ENCODE assay signal across 8 mouse cellular contexts in genomic region chr1:136346373-136347035, GRCm38 (mm10). TPM values are rescaled to one million over a fixed set of nuclear protein-coding genes. Genes with fewer than 3 reads are reported as not detected.
A peak's percentile ranks its signal among the peaks of the same experiment; 100 is the strongest.
DNase-seq lines count a peak whose midpoint lies in the region; ATAC-seq lines count a peak whose summit lies in the region.

No protein-coding gene starts in this region.

- peak; percentile 49 for DNase-seq in cerebellum, adult 9-11 months
- no peak for DNase-seq in cerebellum, postnatal 25 days
- DNase-seq in B cell, adult 2 months = peak; percentile 8 to 15
- DNase-seq in adrenal gland, postnatal 36 days = no peak
- no peak for DNase-seq in kidney, adult 18-20 months

- peak; percentile 13; the same call in 1 of the 2 replicates for ATAC-seq in limb, embryonic 13.5 days (ENCODE audit: low FRiP score, low read depth)
- peak; percentile 20; the same call in 1 of the 2 replicates for ATAC-seq in neural tube, embryonic 14.5 days (ENCODE audit: low read depth)

- H3K4me3 ChIP-seq in erythroblast, embryonic 14.5 days (replicated peaks) = peak overlapping the region; percentile 70
- H3K4me3 ChIP-seq in limb, embryonic 13.5 days = peak overlapping the region; percentile 97
- H3K4me3 ChIP-seq in neural tube, embryonic 14.5 days (ENCODE audit: low read depth, low read length) = peak overlapping the region; percentile 98

- H3K27ac ChIP-seq in limb, embryonic 13.5 days = 0 out of 2 replicates have a peak overlapping the region, but pooled peaks have one; percentile 97
- peak overlapping the region; percentile 95 for H3K27ac ChIP-seq in neural tube, embryonic 14.5 days (ENCODE audit: low read depth, low read length)

- no peaks in the 10 kb centered on the region for H3K9me3 ChIP-seq in erythroblast, embryonic 14.5 days (ENCODE audit: control insufficient read depth, low read length)
- no peaks in the 10 kb centered on the region for H3K9me3 ChIP-seq in limb, embryonic 13.5 days
- no peaks in the 10 kb centered on the region for H3K9me3 ChIP-seq in neural tube, embryonic 14.5 days (ENCODE audit: control insufficient read depth, low read length)

- H3K36me3 ChIP-seq in erythroblast, embryonic 14.5 days (ENCODE audit: control insufficient read depth) = peaks cover 29% of the 10 kb centered on the region
- H3K36me3 ChIP-seq in limb, embryonic 13.5 days = no peaks in the 10 kb centered on the region
- H3K36me3 ChIP-seq in neural tube, embryonic 14.5 days (ENCODE audit: control insufficient read depth, insufficient read depth, low read length) = no peaks in the 10 kb centered on the region

- peak overlapping the region; percentile 81 for H3K4me2 ChIP-seq in limb, embryonic 13.5 days (replicated peaks)
- peak overlapping the region; percentile 60 for H3K4me2 ChIP-seq in neural tube, embryonic 14.5 days (ENCODE audit: low read depth, low read length)

- peaks cover 2% of the 10 kb centered on the region for H3K27me3 ChIP-seq in erythroblast, embryonic 14.5 days (ENCODE audit: control insufficient read depth)
- H3K27me3 ChIP-seq in limb, embryonic 13.5 days = no peaks in the 10 kb centered on the region
- H3K27me3 ChIP-seq in neural tube, embryonic 14.5 days (ENCODE audit: control insufficient read depth, insufficient read depth, low read length) = no peaks in the 10 kb centered on the region

- H3K4me1 ChIP-seq in erythroblast, embryonic 14.5 days (ENCODE audit: control insufficient read depth) = peaks cover 70% of the 10 kb centered on the region
- H3K4me1 ChIP-seq in limb, embryonic 13.5 days = peaks cover 40% of the 10 kb centered on the region
- peaks cover 27% of the 10 kb centered on the region for H3K4me1 ChIP-seq in neural tube, embryonic 14.5 days (ENCODE audit: control insufficient read depth, insufficient read depth, low read length)

- H3K9ac ChIP-seq in limb, embryonic 13.5 days = peak overlapping the region; percentile 95
- peak overlapping the region; percentile 99 for H3K9ac ChIP-seq in neural tube, embryonic 14.5 days (replicated peaks; ENCODE audit: low read depth, low read length)

- WGBS in limb, embryonic 13.5 days = 4% methylated on average over 12 of the region's 12 CpGs
- WGBS in neural tube, embryonic 14.5 days = 8% methylated on average over 12 of the region's 12 CpGs

RNA-seq across cellular contexts. Expression of gene Camsap2, which starts 0.6 kb away (rescaled TPM):
- 0.76 and 1.1 TPM in 2 replicates for polyA plus RNA-seq in erythroblast, embryonic 14.5 days (2012)
- polyA plus RNA-seq in limb, embryonic 13.5 days (2015; fragmentation: Nextera tagmentation; extraction: Ambion mirVana) = 9.9 and 10.1 TPM in 2 replicates
- polyA plus RNA-seq in neural tube, embryonic 14.5 days (2014; fragmentation: Nextera tagmentation; extraction: Ambion mirVana) = 64.6 and 65.6 TPM in 2 replicates
- total RNA-seq in adrenal gland, postnatal 36 days (2021) = 10 to 100 TPM; 39.0 to 46.4 TPM

Comparison
In these comparisons a context has a peak if more than half of its experiments do, and no peak if none do; other contexts are left out.
1. DNase-seq: peak in cerebellum, adult 9-11 months (single experiment) and B cell, adult 2 months (2 of 2); none in cerebellum, postnatal 25 days (0 of 2), adrenal gland, postnatal 36 days (0 of 2) and kidney, adult 18-20 months (single experiment).
2. Peak in every context shown above with its lines, with median percentiles within 50 percentile points of each other: H3K4me3 ChIP-seq.